Mouse (Mus musculus) lung, postnatal 0 days (tissue): ENCODE measurements at regions not wholly inside any gene's neighbourhood (a gene's known extent, or its start where the extent isn't known, plus 50 kb on each side); places are given as distances from the start of the nearest gene placed in this dataset.

Experiments
- ATAC-seq: fragments of 200-750 bp; cut with Nextera tagmentation; 2 replicates; pipeline ENCODE4 v1.8.0; 2017; ENCODE audit warnings: moderate library complexity
- DNase-seq: peaks from one replicate; pipeline ENCODE4 v3.0.0-alpha.2; 2016; ENCODE audit warnings: low spot score
- H3K27ac ChIP-seq: fragments of 300-500 bp; sonication (generic); 2 replicates; pipeline ENCODE4 v1.5.1; 2014; ENCODE audit warnings: antibody characterized with exemption, mild to moderate bottlenecking, low read length, mixed read lengths
- H3K27me3 ChIP-seq: fragments of 300-500 bp; sonication (generic); replicated peaks from 2 replicates; pipeline ENCODE4 v1.6.1; 2014; ENCODE audit warnings: low read length, mixed read lengths; ENCODE audit not compliant: insufficient read depth
- H3K36me3 ChIP-seq: fragments of 300-500 bp; sonication (generic); 2 replicates; pipeline ENCODE4 v1.6.1; 2014; ENCODE audit warnings: low read length, mixed read lengths; ENCODE audit not compliant: insufficient read depth
- H3K4me1 ChIP-seq: fragments of 300-500 bp; sonication (generic); 2 replicates; pipeline ENCODE4 v1.6.1; 2014; ENCODE audit warnings: antibody characterized with exemption, low read depth, low read length, mixed read lengths; ENCODE audit not compliant: insufficient read depth
- H3K4me2 ChIP-seq: fragments of 300-500 bp; sonication (generic); replicated peaks from 2 replicates; pipeline ENCODE4 v1.6.1; 2014; ENCODE audit warnings: low read depth, mild to moderate bottlenecking, low read length, moderate library complexity, mixed read lengths
- H3K4me3 ChIP-seq: fragments of 300-500 bp; sonication (generic); 2 replicates; pipeline ENCODE4 v1.5.1; 2014; ENCODE audit warnings: low read depth, low read length
- H3K9ac ChIP-seq: fragments of 300-500 bp; sonication (generic); replicated peaks from 2 replicates; pipeline ENCODE4 v1.6.1; 2014; ENCODE audit warnings: low read depth, mild to moderate bottlenecking
- H3K9me3 ChIP-seq: fragments of 300-500 bp; sonication (generic); 2 replicates; pipeline ENCODE4 v1.6.1; 2016; ENCODE audit warnings: low read length, mixed read lengths
- CTCF ChIP-seq: IDR thresholded peaks from 2 replicates; pipeline ENCODE4 v1.5.1; 2016; ENCODE audit warnings: antibody characterized with exemption, mild to moderate bottlenecking
- EP300 ChIP-seq: IDR thresholded peaks from 2 replicates; pipeline ENCODE4 v1.6.1; 2016; ENCODE audit warnings: antibody characterized with exemption, mild to moderate bottlenecking, control low read depth
- WGBS: fragments of 180-500 bp; shearing (Covaris S2); extraction: QIAGEN DNeasy Blood & Tissue Kit; methylation state at CpG from one replicate; pipeline ENCODE4 v1.1.7; 2014; 5-methylcytosine and 5-hydroxymethylcytosine counted together

GRCm38 (mm10) chr15:63592758-63593463 is 252.1 kb downstream of the Gsdmc2 start:
- ATAC-seq: no peak

GRCm38 (mm10) chr15:63559293-63559692 is 285.7 kb downstream of the Gsdmc2 start:
- no peaks in the 10 kb centered on the region for H3K9me3 ChIP-seq
- H3K4me1 ChIP-seq: no peaks in the 10 kb centered on the region
- no peaks in the 10 kb centered on the region for H3K36me3 ChIP-seq
- ATAC-seq (no peak), DNase-seq (no peak)
- TF ChIP-seq CTCF (no peak), EP300 (no peak)
- H3K4me2 ChIP-seq: no peak overlapping the region
- no peak overlapping the region for H3K27ac ChIP-seq
- H3K4me3 ChIP-seq: no peak overlapping the region
- no peaks in the 10 kb centered on the region for H3K27me3 ChIP-seq
- H3K9ac ChIP-seq: no peak overlapping the region
- 65% methylated on average over 2 of the region's 2 CpGs for WGBS

More at GRCm38 (mm10) chr15:63592758-63593463, 252.1 kb downstream of the Gsdmc2 start:
- Histone ChIP-seq H3K4me3 (no peak overlapping the region), H3K27me3 (no peaks in the 10 kb centered on the region), H3K9ac (no peak overlapping the region), H3K27ac (no peak overlapping the region), H3K9me3 (no peaks in the 10 kb centered on the region), H3K4me1 (no peaks in the 10 kb centered on the region), H3K36me3 (no peaks in the 10 kb centered on the region), H3K4me2 (no peak overlapping the region)
- DNase-seq: no peak
- WGBS: 90% methylated on average over 5 of the region's 5 CpGs
- TF ChIP-seq EP300 (no peak), CTCF (no peak)

DNA sequence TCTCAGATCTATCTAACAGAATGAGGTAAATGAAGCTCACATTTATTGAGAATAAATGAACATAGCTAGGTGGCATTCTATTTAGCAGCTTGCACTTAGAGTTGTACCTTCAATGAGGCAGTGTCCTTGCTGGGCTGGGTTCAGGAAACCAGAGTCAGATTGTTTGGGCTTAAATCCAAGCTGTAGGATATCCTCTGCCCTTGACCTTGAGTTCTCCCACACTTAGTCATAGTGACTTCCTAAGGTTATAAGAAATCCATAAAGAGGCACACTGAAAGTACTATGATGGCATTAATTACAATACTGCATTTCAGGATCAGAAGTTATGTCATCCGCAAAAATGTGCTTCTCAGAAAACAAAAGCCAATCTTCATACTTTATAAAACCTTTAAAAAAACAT is 286.3 kb downstream of the Gsdmc2 start:
- DNase-seq: no peak
- 56% methylated on average over 1 of the region's 1 CpGs for WGBS
- no peak overlapping the region for H3K4me2 ChIP-seq
- no peak for TF ChIP-seq CTCF
- no peak for TF ChIP-seq EP300
- H3K9me3 ChIP-seq: no peaks in the 10 kb centered on the region
- H3K27me3 ChIP-seq: no peaks in the 10 kb centered on the region
- H3K9ac ChIP-seq: no peak overlapping the region
- H3K36me3 ChIP-seq: no peaks in the 10 kb centered on the region
- no peak for ATAC-seq
- no peak overlapping the region for H3K27ac ChIP-seq
- H3K4me3 ChIP-seq: no peak overlapping the region
- no peaks in the 10 kb centered on the region for H3K4me1 ChIP-seq

DNA sequence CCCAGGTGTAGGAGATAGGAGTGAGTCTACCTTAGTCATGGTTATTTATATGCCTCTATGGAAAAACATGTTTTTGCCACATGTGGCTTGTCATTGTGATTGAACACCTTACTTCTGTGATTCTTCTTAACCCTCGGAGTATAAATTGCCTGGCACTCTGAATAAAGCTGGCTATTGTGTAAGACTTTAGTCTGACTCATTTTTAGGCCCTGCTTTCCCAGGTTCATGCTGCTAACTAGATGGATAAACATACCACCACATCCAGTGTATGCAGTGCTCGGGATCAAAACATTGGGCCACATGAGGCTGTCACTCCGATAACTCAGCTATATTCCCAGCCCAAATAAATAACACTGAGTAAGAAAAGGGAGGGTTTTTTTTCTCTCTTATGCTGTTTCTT is 287.2 kb downstream of the Gsdmc2 start:
- H3K9ac ChIP-seq: no peak overlapping the region
- TF ChIP-seq EP300 (no peak), CTCF (no peak)
- H3K27me3 ChIP-seq: no peaks in the 10 kb centered on the region
- H3K4me3 ChIP-seq: no peak overlapping the region
- no peak overlapping the region for H3K27ac ChIP-seq
- ATAC-seq: no peak
- DNase-seq: no peak
- no peaks in the 10 kb centered on the region for H3K36me3 ChIP-seq
- H3K4me1 ChIP-seq: no peaks in the 10 kb centered on the region
- no peak overlapping the region for H3K4me2 ChIP-seq
- 72% methylated on average over 3 of the region's 3 CpGs for WGBS
- H3K9me3 ChIP-seq: no peaks in the 10 kb centered on the region

DNA sequence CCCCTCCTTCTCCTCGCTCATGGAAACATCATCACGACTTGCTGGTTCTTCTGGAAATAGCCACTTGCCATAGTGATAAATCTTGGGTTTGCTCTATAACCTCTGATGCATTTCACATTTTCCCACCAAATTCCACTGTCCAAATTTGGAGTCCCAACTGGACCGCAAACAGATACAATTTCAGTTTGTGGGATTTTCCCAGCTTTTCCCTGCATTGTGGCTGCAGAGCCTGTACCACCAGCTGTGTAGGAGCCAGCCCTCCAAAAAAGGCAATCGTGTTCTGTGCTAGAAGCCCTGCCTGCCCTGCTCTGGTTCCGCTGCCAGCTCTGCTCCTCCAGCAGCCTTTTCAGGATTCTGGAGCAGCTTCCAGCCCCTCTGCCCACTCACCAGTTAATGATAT is 291.4 kb downstream of the Gsdmc2 start:
- Histone ChIP-seq H3K4me1 (no peaks in the 10 kb centered on the region), H3K4me2 (no peak overlapping the region), H3K4me3 (no peak overlapping the region), H3K27me3 (no peaks in the 10 kb centered on the region), H3K27ac (no peak overlapping the region), H3K9me3 (no peaks in the 10 kb centered on the region), H3K36me3 (no peaks in the 10 kb centered on the region), H3K9ac (no peak overlapping the region)
- DNase-seq (no peak), ATAC-seq (no peak)
- TF ChIP-seq EP300 (no peak), CTCF (no peak)
- WGBS: 58% methylated on average over 5 of the region's 5 CpGs

DNA sequence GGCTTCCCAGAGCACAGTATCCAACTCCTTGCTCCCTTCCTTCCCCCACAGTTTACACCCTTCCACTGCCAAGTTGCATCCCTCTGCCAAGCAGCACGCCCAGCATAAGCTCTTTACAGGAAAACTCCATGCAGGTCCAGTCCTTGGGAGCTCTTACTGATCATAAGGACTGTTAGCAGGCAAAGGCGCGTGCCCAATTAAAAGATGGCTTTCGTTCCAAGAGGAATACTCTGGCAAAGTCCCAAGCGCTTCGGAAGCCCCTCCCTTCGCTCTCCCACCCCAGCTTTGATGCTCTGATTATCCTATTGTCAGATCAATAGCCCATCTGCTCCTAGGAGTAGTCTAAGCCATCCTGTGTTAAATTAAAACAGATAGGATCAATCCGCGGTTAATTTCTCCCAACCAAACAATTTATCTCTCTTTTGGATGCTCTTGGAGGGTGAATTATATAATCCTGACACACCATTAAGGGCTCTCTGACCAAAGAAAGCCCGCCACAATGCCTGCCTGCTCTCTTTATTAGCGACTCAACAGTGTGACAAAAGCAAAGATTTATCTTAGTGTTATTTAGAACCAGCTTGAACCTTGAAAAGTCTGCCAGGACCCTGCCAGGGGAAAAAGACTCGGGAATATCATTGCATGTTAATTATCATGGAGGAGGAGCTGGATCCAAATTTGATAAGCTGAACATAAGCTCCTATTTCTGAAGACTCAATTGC is 312.5 kb downstream of the Gsdmc2 start:
- H3K4me2 ChIP-seq: no peak overlapping the region

More for the DNA sequence above, 312.5 kb downstream of the Gsdmc2 start:
- DNase-seq (no peak), ATAC-seq (no peak)
- no peak overlapping the region for H3K4me3 ChIP-seq
- no peak overlapping the region for H3K27ac ChIP-seq
- WGBS: 61% methylated on average over 12 of the region's 12 CpGs
- no peaks in the 10 kb centered on the region for H3K27me3 ChIP-seq
- H3K4me1 ChIP-seq: no peaks in the 10 kb centered on the region
- H3K9me3 ChIP-seq: no peaks in the 10 kb centered on the region
- TF ChIP-seq EP300: no peak
- no peak for TF ChIP-seq CTCF
- H3K36me3 ChIP-seq: no peaks in the 10 kb centered on the region
- no peak overlapping the region for H3K9ac ChIP-seq
